ENCODE assay signal across 11 mouse cellular contexts in the genomic region with DNA sequence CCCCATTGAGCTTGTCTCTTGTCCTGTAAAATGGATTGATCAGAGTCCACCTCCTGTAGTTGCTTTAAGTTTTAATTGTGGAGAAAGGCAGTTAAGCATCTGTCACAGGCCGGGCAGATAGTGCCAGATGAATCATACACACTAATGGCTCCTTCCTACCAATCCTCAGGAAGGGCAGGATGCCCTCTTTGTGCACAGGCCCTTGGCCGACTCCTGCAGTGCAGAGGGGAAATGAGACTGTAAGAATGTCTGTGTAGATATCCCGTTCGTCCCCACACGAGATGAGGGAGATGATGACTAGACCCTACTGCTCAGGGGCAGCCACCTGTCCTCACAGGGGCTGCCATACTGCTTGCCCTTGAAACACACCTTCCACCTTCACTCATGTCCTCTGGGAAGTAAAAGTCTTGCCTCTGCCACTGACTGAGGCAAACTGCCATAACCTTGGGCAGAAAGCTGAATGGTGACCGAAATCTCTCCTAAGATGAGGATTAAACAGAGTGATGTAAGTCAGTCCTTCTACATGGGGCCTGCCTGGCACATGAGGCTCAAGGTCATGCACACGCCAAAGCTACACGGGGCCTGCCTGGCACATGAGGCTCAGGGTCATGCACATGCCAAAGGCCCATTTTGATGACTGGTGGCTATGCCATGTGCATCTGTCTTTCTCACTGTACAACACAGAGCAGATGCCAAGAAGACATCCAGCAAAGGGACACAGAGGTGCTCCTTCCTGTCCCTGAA. TPM values are rescaled to one million over a fixed set of nuclear protein-coding genes. Genes with fewer than 3 reads are reported as not detected.
DNase-seq lines count a peak whose midpoint lies in the region; ATAC-seq and TF ChIP-seq lines count a peak whose summit lies in the region.
"Had no signal": no experiment of that assay in that cellular context is flagged by ENCODE, and none has a peak within 500 bp of the region (broad histone marks: within the 10 kb centered on the region; RNA-seq: fewer than 3 reads in every experiment).

No protein-coding gene starts in this region.

- peak overlapping the region; percentile 87; the same call in 1 of the 2 replicates for H3K27ac ChIP-seq in kidney, embryonic 15.5 days
- no peak overlapping the region for H3K27ac ChIP-seq in kidney, embryonic 14.5 days (ENCODE audit: low read depth, low read length)
- peak overlapping the region; percentile 89; the same call in 1 of the 2 replicates for H3K27ac ChIP-seq in limb, embryonic 14.5 days (replicated peaks; ENCODE audit: low read depth, low read length)
- H3K27ac ChIP-seq: macrophage had no signal

- H3K4me3 ChIP-seq in kidney, embryonic 15.5 days (replicated peaks) = no peak overlapping the region
- no peak overlapping the region for H3K4me3 ChIP-seq in kidney, embryonic 14.5 days (ENCODE audit: low read length)
- H3K4me3 ChIP-seq in limb, embryonic 14.5 days (replicated peaks; ENCODE audit: low read length) = no peak overlapping the region

- peaks cover 35% of the 10 kb centered on the region for H3K36me3 ChIP-seq in kidney, embryonic 15.5 days
- H3K36me3 ChIP-seq in kidney, embryonic 14.5 days (ENCODE audit: control insufficient read depth, insufficient read depth, low read length) = peaks cover 30% of the 10 kb centered on the region
- H3K36me3 ChIP-seq in limb, embryonic 14.5 days (ENCODE audit: control insufficient read depth, insufficient read depth, low read length) = peaks cover 36% of the 10 kb centered on the region

- DNase-seq in cerebellum, adult 9-11 months = peak; percentile 43
- DNase-seq in adrenal gland, postnatal 14 days = peak; percentile 76
- no peak for DNase-seq in limb, embryonic 14.5 days (ENCODE audit: low spot score)
- no peak for DNase-seq in thymus, adult 18-20 months
- DNase-seq: thymus, postnatal 25 days had no signal

- 81% methylated on average over 8 of the region's 8 CpGs for WGBS in kidney, embryonic 15.5 days
- 80% methylated on average over 8 of the region's 8 CpGs for WGBS in kidney, embryonic 14.5 days
- 85% methylated on average over 8 of the region's 8 CpGs for WGBS in limb, embryonic 14.5 days

- H3K9ac ChIP-seq in kidney, embryonic 15.5 days = no peak overlapping the region
- no peak overlapping the region for H3K9ac ChIP-seq in kidney, embryonic 14.5 days (ENCODE audit: low read depth, low read length)
- no peak overlapping the region for H3K9ac ChIP-seq in limb, embryonic 14.5 days (ENCODE audit: low read depth, low read length, severe bottlenecking)

- no peaks in the 10 kb centered on the region for H3K27me3 ChIP-seq in kidney, embryonic 15.5 days
- H3K27me3 ChIP-seq in kidney, embryonic 14.5 days (ENCODE audit: control insufficient read depth, insufficient read depth, low read length) = no peaks in the 10 kb centered on the region
- H3K27me3 ChIP-seq in limb, embryonic 14.5 days (ENCODE audit: control insufficient read depth, insufficient read depth, low read length) = no peaks in the 10 kb centered on the region

- no peaks in the 10 kb centered on the region for H3K9me3 ChIP-seq in kidney, embryonic 15.5 days (replicated peaks)
- no peaks in the 10 kb centered on the region for H3K9me3 ChIP-seq in kidney, embryonic 14.5 days (ENCODE audit: control insufficient read depth, low read length)
- H3K9me3 ChIP-seq in limb, embryonic 14.5 days (ENCODE audit: control insufficient read depth, low read length) = no peaks in the 10 kb centered on the region

- no peak overlapping the region for H3K4me2 ChIP-seq in kidney, embryonic 15.5 days
- H3K4me2 ChIP-seq in kidney, embryonic 14.5 days (replicated peaks; ENCODE audit: low read depth, low read length) = no peak overlapping the region
- H3K4me2 ChIP-seq in limb, embryonic 14.5 days (replicated peaks; ENCODE audit: low read depth, low read length, severe bottlenecking) = no peak overlapping the region

- peaks cover 97% of the 10 kb centered on the region for H3K4me1 ChIP-seq in kidney, embryonic 15.5 days
- H3K4me1 ChIP-seq in kidney, embryonic 14.5 days (ENCODE audit: control insufficient read depth, insufficient read depth, low read length) = peaks cover 68% of the 10 kb centered on the region
- H3K4me1 ChIP-seq in limb, embryonic 14.5 days (ENCODE audit: control insufficient read depth, insufficient read depth, low read length) = peaks cover 73% of the 10 kb centered on the region

- TF ChIP-seq POLR2A in limb, embryonic 14.5 days (IDR thresholded peaks at IDR 0.05; ENCODE audit: borderline replicate concordance, extremely low read depth, insufficient read depth, insufficient read length) = no peak

- ATAC-seq in cerebellum, adult (ENCODE audit: insufficient number of reproducible peaks, low FRiP score, low TSS enrichment) = no peak
- ATAC-seq in kidney, embryonic 15.5 days (replicated peaks; ENCODE audit: low FRiP score) = no peak
- no peak for ATAC-seq in kidney, embryonic 14.5 days (ENCODE audit: low FRiP score, low TSS enrichment)
- no peak for ATAC-seq in limb, embryonic 14.5 days (ENCODE audit: low FRiP score, low read depth)
- ATAC-seq in frontal cortex, adult (ENCODE audit: low TSS enrichment) = no peak
- ATAC-seq: CD4-positive, CD25-positive, alpha-beta regulatory T cell, adult 4 months had no signal

RNA-seq across cellular contexts. Expression of gene Actn4, which starts 40.2 kb away (rescaled TPM):
- 288 and 312 TPM in 2 replicates for polyA plus RNA-seq in kidney, embryonic 15.5 days (2015; fragmentation: Nextera tagmentation; extraction: Ambion mirVana)
- 176 and 239 TPM in 2 replicates for polyA plus RNA-seq in kidney, embryonic 14.5 days (2014; fragmentation: Nextera tagmentation; extraction: Ambion mirVana)
- 271 and 282 TPM in 2 replicates for total RNA-seq in adrenal gland, postnatal 14 days (2021)
- 268 and 299 TPM in 2 replicates for polyA plus RNA-seq in limb, embryonic 14.5 days (2012; rRNA removed)
- polyA plus RNA-seq in limb, embryonic 14.5 days (2014; fragmentation: Nextera tagmentation; extraction: Ambion mirVana) = 295 and 304 TPM in 2 replicates

RNA-seq across cellular contexts. Expression of gene Capn12, which starts 40.7 kb away (rescaled TPM):
- 0.36 and 0.64 TPM in 2 replicates for polyA plus RNA-seq in kidney, embryonic 15.5 days (2015; fragmentation: Nextera tagmentation; extraction: Ambion mirVana)
- 0.51 and 0.64 TPM in 2 replicates for polyA plus RNA-seq in kidney, embryonic 14.5 days (2014; fragmentation: Nextera tagmentation; extraction: Ambion mirVana)
- 0.19 and 0.60 TPM in 2 replicates for total RNA-seq in adrenal gland, postnatal 14 days (2021)
- 0.19 and 0.25 TPM in 2 replicates for polyA plus RNA-seq in limb, embryonic 14.5 days (2012; rRNA removed)
- polyA plus RNA-seq in limb, embryonic 14.5 days (2014; fragmentation: Nextera tagmentation; extraction: Ambion mirVana) = 0.58 and 0.94 TPM in 2 replicates
- polyA plus RNA-seq: CD4-positive, CD25-positive, alpha-beta regulatory T cell, adult 4 months had no signal

RNA-seq across cellular contexts. Expression of gene Lgals7, which starts 58.2 kb away (rescaled TPM):
- 1.9 and 3.1 TPM in 2 replicates for polyA plus RNA-seq in kidney, embryonic 15.5 days (2015; fragmentation: Nextera tagmentation; extraction: Ambion mirVana)
- 1.1 and 4.0 TPM in 2 replicates for polyA plus RNA-seq in kidney, embryonic 14.5 days (2014; fragmentation: Nextera tagmentation; extraction: Ambion mirVana)
- total RNA-seq in adrenal gland, postnatal 14 days (2021) = 1.1 TPM in 1 of 2 replicates, not detected in the other
- polyA plus RNA-seq in limb, embryonic 14.5 days (2012; rRNA removed) = 198 and 208 TPM in 2 replicates
- 37.9 and 48.4 TPM in 2 replicates for polyA plus RNA-seq in limb, embryonic 14.5 days (2014; fragmentation: Nextera tagmentation; extraction: Ambion mirVana)
- polyA plus RNA-seq: macrophage had no signal

RNA-seq across cellular contexts. Expression of gene Eif3k, which starts 59.8 kb away (rescaled TPM):
- polyA plus RNA-seq in kidney, embryonic 15.5 days (2015; fragmentation: Nextera tagmentation; extraction: Ambion mirVana) = 401 and 402 TPM in 2 replicates
- polyA plus RNA-seq in kidney, embryonic 14.5 days (2014; fragmentation: Nextera tagmentation; extraction: Ambion mirVana) = 458 and 497 TPM in 2 replicates
- 233 and 240 TPM in 2 replicates for total RNA-seq in adrenal gland, postnatal 14 days (2021)
- 473 and 518 TPM in 2 replicates for polyA plus RNA-seq in limb, embryonic 14.5 days (2012; rRNA removed)
- 450 TPM in 2 replicates for polyA plus RNA-seq in limb, embryonic 14.5 days (2014; fragmentation: Nextera tagmentation; extraction: Ambion mirVana)

RNA-seq across cellular contexts. Expression of gene Map4k1, which starts 60.0 kb away (rescaled TPM):
- 9.0 and 9.6 TPM in 2 replicates for polyA plus RNA-seq in kidney, embryonic 15.5 days (2015; fragmentation: Nextera tagmentation; extraction: Ambion mirVana)
- polyA plus RNA-seq in kidney, embryonic 14.5 days (2014; fragmentation: Nextera tagmentation; extraction: Ambion mirVana) = 9.8 and 12.6 TPM in 2 replicates
- 1.8 and 7.9 TPM in 2 replicates for total RNA-seq in adrenal gland, postnatal 14 days (2021)
- 9.3 and 9.5 TPM in 2 replicates for polyA plus RNA-seq in limb, embryonic 14.5 days (2012; rRNA removed)
- polyA plus RNA-seq in limb, embryonic 14.5 days (2014; fragmentation: Nextera tagmentation; extraction: Ambion mirVana) = 6.4 and 7.0 TPM in 2 replicates

Comparison
In these comparisons a context has a peak if more than half of its experiments do, and no peak if none do; other contexts are left out.
1. DNase-seq: peak in cerebellum, adult 9-11 months (single experiment) and adrenal gland, postnatal 14 days (single experiment); none in limb, embryonic 14.5 days (single experiment) and thymus, adult 18-20 months (0 of 2).